Comparison of ENCODE assay signal across 8 mouse cellular contexts in the genomic region with DNA sequence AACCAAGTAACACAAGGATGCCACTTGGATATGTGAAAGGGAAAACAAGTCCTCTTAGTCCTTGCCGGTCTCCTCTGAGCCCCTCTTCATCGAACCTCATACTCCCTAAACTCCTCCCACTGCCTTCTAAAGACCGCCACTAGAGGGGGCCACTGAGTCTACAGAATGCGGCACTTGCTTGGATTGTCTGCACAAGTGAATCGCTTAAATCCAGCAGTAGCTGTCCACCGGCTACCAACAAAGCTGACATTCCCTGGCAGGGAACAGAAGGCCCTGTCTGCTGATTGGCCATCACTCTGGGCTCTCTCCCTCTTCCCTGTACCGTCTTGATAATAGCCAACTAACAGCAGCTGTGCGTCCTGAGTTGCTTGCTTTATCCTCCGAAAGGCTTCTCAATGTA. TPM values are rescaled to one million over a fixed set of nuclear protein-coding genes. Genes with fewer than 3 reads are reported as not detected.
DNase-seq lines count a peak whose midpoint lies in the region; ATAC-seq and TF ChIP-seq lines count a peak whose summit lies in the region.

No protein-coding gene starts in this region.

- DNase-seq in A20 (ENCODE audit: low read depth, low spot score) (peak; percentile 88), liver (peak; percentile 85)
- peak; percentile 94 for DNase-seq in naive thymus-derived CD4-positive, alpha-beta T cell, adult 2 months (ENCODE audit: low read depth)
- DNase-seq in splenic B cell, adult 2 months (ENCODE audit: low read depth, low spot score): peak; percentile 92

- H3K27me3 ChIP-seq in heart, embryonic 12.5 days (replicated peaks): no peaks in the 10 kb centered on the region
- no peaks in the 10 kb centered on the region for H3K27me3 ChIP-seq in kidney, embryonic 16.5 days (ENCODE audit: insufficient read depth, low read length)
- H3K27me3 ChIP-seq in splenic B cell, adult 2 months (ENCODE audit: control insufficient read depth, insufficient read depth, low read length, poor library complexity, severe bottlenecking): no peaks in the 10 kb centered on the region

- 11% methylated on average over 9 of the region's 9 CpGs for WGBS in heart, embryonic 12.5 days
- 10% methylated on average over 9 of the region's 9 CpGs for WGBS in kidney, embryonic 16.5 days

- no peak overlapping the region for H3K4me2 ChIP-seq in heart, embryonic 12.5 days
- H3K4me2 ChIP-seq in kidney, embryonic 16.5 days (replicated peaks; ENCODE audit: low read depth, low read length): no peak overlapping the region

- H3K9me3 ChIP-seq in heart, embryonic 12.5 days (replicated peaks): no peaks in the 10 kb centered on the region
- no peaks in the 10 kb centered on the region for H3K9me3 ChIP-seq in kidney, embryonic 16.5 days (ENCODE audit: low read length)

- TF ChIP-seq POLR2A in bone marrow macrophage, adult 2 months (IDR thresholded peaks at IDR 0.05; ENCODE audit: borderline replicate concordance, low read depth, low read length): no peak

- no peak overlapping the region for H3K4me3 ChIP-seq in bone marrow macrophage, adult 2 months (ENCODE audit: insufficient read depth, low read length)
- H3K4me3 ChIP-seq in heart, embryonic 12.5 days: no peak overlapping the region
- no peak overlapping the region for H3K4me3 ChIP-seq in kidney, embryonic 16.5 days (ENCODE audit: low read length)

- peak; percentile 79 for ATAC-seq in erythroblast, adult 5-6 weeks (replicated peaks; ENCODE audit: low FRiP score, poor library complexity, severe bottlenecking)
- ATAC-seq in heart, embryonic 12.5 days (ENCODE audit: insufficient number of reproducible peaks, low FRiP score): peak; percentile 29; the same call in 1 of the 2 replicates
- peak; percentile 86 for ATAC-seq in kidney, embryonic 16.5 days (ENCODE audit: low FRiP score, low TSS enrichment)

- no peak overlapping the region for H3K9ac ChIP-seq in heart, embryonic 12.5 days
- H3K9ac ChIP-seq in kidney, embryonic 16.5 days (replicated peaks; ENCODE audit: low read length): no peak overlapping the region

- peak; percentile 88 for TF ChIP-seq CTCF in bone marrow macrophage, adult 2 months (IDR thresholded peaks at IDR 0.05; ENCODE audit: low read depth, low read length)

- no peak overlapping the region for H3K27ac ChIP-seq in bone marrow macrophage, adult 2 months (ENCODE audit: insufficient read depth, low read depth, low read length)
- no peak overlapping the region for H3K27ac ChIP-seq in heart, embryonic 12.5 days (ENCODE audit: poor library complexity, severe bottlenecking)
- H3K27ac ChIP-seq in kidney, embryonic 16.5 days (ENCODE audit: low read length): no peak overlapping the region

- peaks cover 17% of the 10 kb centered on the region for H3K4me1 ChIP-seq in bone marrow macrophage, adult 2 months (ENCODE audit: control insufficient read depth, insufficient read depth, low read length)
- H3K4me1 ChIP-seq in heart, embryonic 12.5 days (replicated peaks): 0 out of 2 replicates have a peak, but pooled peaks cover 3% of the 10 kb centered on the region
- H3K4me1 ChIP-seq in kidney, embryonic 16.5 days (ENCODE audit: insufficient read depth, low read length): no peaks in the 10 kb centered on the region

- peaks cover 31% of the 10 kb centered on the region for H3K36me3 ChIP-seq in heart, embryonic 12.5 days
- no peaks in the 10 kb centered on the region; the same call in 1 of the 2 replicates for H3K36me3 ChIP-seq in kidney, embryonic 16.5 days (ENCODE audit: insufficient read depth, low read length)
- H3K36me3 ChIP-seq in splenic B cell, adult 2 months (ENCODE audit: control insufficient read depth, insufficient read depth, low read length, poor library complexity, severe bottlenecking): no peaks in the 10 kb centered on the region

RNA-seq across cellular contexts. Expression of a gene that starts 7.2 kb away (rescaled TPM):
- polyA plus RNA-seq in bone marrow macrophage, adult 2 months (2012; ENCODE audit: insufficient read depth, insufficient read length, missing spikeins): not detected in 2 replicates
- total RNA-seq in erythroblast, adult 5-6 weeks (2015; ENCODE audit: low replicate concordance): not detected in 2 replicates
- total RNA-seq in erythroblast, adult 5-6 weeks (2017; ENCODE audit: low replicate concordance): not detected in 2 replicates
- 6.4 and 7.8 TPM in 2 replicates for polyA plus RNA-seq in heart, embryonic 12.5 days (2016; fragmentation: Nextera tagmentation; extraction: Ambion mirVana)
- polyA plus RNA-seq in kidney, embryonic 16.5 days (2015; fragmentation: Nextera tagmentation; extraction: Ambion mirVana): 1.7 and 1.8 TPM in 2 replicates

RNA-seq across cellular contexts. Expression of a gene that starts 10.2 kb away (rescaled TPM):
- polyA plus RNA-seq in bone marrow macrophage, adult 2 months (2012; ENCODE audit: insufficient read depth, insufficient read length, missing spikeins): 12.1 and 12.9 TPM in 2 replicates
- not detected in 2 replicates for total RNA-seq in erythroblast, adult 5-6 weeks (2015; ENCODE audit: low replicate concordance)
- 1.1 and 1.2 TPM in 2 replicates for total RNA-seq in erythroblast, adult 5-6 weeks (2017; ENCODE audit: low replicate concordance)
- 19.2 and 21.9 TPM in 2 replicates for polyA plus RNA-seq in heart, embryonic 12.5 days (2016; fragmentation: Nextera tagmentation; extraction: Ambion mirVana)
- 10.4 and 19.3 TPM in 2 replicates for polyA plus RNA-seq in kidney, embryonic 16.5 days (2015; fragmentation: Nextera tagmentation; extraction: Ambion mirVana)

RNA-seq across cellular contexts. Expression of a gene that starts 16.5 kb away (rescaled TPM):
- 43.3 and 52.6 TPM in 2 replicates for polyA plus RNA-seq in bone marrow macrophage, adult 2 months (2012; ENCODE audit: insufficient read depth, insufficient read length, missing spikeins)
- not detected in 2 replicates for total RNA-seq in erythroblast, adult 5-6 weeks (2015; ENCODE audit: low replicate concordance)
- total RNA-seq in erythroblast, adult 5-6 weeks (2017; ENCODE audit: low replicate concordance): not detected in 2 replicates
- polyA plus RNA-seq in heart, embryonic 12.5 days (2016; fragmentation: Nextera tagmentation; extraction: Ambion mirVana): 1.9 and 2.2 TPM in 2 replicates
- polyA plus RNA-seq in kidney, embryonic 16.5 days (2015; fragmentation: Nextera tagmentation; extraction: Ambion mirVana): 1.1 and 1.4 TPM in 2 replicates

RNA-seq across cellular contexts. Expression of a gene that starts 18.0 kb away (rescaled TPM):
- 70.1 and 76.5 TPM in 2 replicates for polyA plus RNA-seq in bone marrow macrophage, adult 2 months (2012; ENCODE audit: insufficient read depth, insufficient read length, missing spikeins)
- 65.8 and 68.0 TPM in 2 replicates for total RNA-seq in erythroblast, adult 5-6 weeks (2015; ENCODE audit: low replicate concordance)
- total RNA-seq in erythroblast, adult 5-6 weeks (2017; ENCODE audit: low replicate concordance): 58.5 and 73.8 TPM in 2 replicates
- polyA plus RNA-seq in heart, embryonic 12.5 days (2016; fragmentation: Nextera tagmentation; extraction: Ambion mirVana): 105 and 121 TPM in 2 replicates
- 187 and 193 TPM in 2 replicates for polyA plus RNA-seq in kidney, embryonic 16.5 days (2015; fragmentation: Nextera tagmentation; extraction: Ambion mirVana)

RNA-seq across cellular contexts. Expression of a gene that starts 18.0 kb away (rescaled TPM):
- polyA plus RNA-seq in bone marrow macrophage, adult 2 months (2012; ENCODE audit: insufficient read depth, insufficient read length, missing spikeins): 62.3 and 65.0 TPM in 2 replicates
- total RNA-seq in erythroblast, adult 5-6 weeks (2015; ENCODE audit: low replicate concordance): 10.0 and 34.6 TPM in 2 replicates
- 22.0 and 29.6 TPM in 2 replicates for total RNA-seq in erythroblast, adult 5-6 weeks (2017; ENCODE audit: low replicate concordance)
- polyA plus RNA-seq in heart, embryonic 12.5 days (2016; fragmentation: Nextera tagmentation; extraction: Ambion mirVana): 119 and 121 TPM in 2 replicates
- 174 TPM in 2 replicates for polyA plus RNA-seq in kidney, embryonic 16.5 days (2015; fragmentation: Nextera tagmentation; extraction: Ambion mirVana)

Comparison
In these comparisons a context has a peak if more than half of its experiments do, and no peak if none do; other contexts are left out.
1. ATAC-seq: peak in every context shown above with its lines; median percentile 86 in kidney, embryonic 16.5 days; 79 in erythroblast, adult 5-6 weeks; 29 in heart, embryonic 12.5 days.
2. RNA of a gene that starts 16.5 kb away (polyA plus RNA-seq): 43.3 to 52.6 TPM in bone marrow macrophage, adult 2 months; 1.9 to 2.2 TPM in heart, embryonic 12.5 days and 1.1 to 1.4 TPM in kidney, embryonic 16.5 days; every median in the first group is over 10 times any median in the second.
3. Peak in every context shown above with its lines, with median percentiles within 50 percentile points of each other: DNase-seq.